Mouse (Mus musculus): ENCODE data around the gene Capn2. TPM values are rescaled to one million over a fixed set of nuclear protein-coding genes. Genes with fewer than 3 reads are reported as not detected.
A peak's percentile ranks its signal among the peaks of the same experiment; 100 is the strongest.

Capn2 gene
- polyA plus RNA-seq, 1 experiment, result 86.9 TPM

DNA sequence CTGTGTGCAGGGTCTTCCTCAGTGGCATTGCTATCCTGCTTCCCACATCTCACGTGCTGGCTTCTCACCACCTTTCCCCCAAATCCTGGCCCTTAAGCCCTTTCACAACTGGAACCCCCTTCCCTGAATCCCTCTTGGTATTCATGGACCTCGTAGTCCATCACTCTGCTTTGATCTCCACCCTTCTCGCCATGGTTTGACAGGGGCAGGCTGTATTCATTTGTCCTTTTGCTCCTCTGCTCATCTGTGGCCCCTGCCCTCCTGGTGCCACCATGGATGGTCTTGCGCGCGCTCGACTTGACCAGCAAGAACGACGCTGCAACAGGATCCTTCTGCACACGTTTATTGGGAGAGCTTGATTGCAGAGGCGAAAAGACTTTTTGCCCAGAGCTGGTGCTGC, 42.1 kb upstream of the Capn2 start:
- H3K4me1 ChIP-seq (ENCODE audit: control insufficient read depth, insufficient read depth, low read length), result no peaks in the 10 kb centered on the region
- 87% methylated on average over 11 of the region's 11 CpGs for WGBS
- DNase-seq, result no peak
- no peaks in the 10 kb centered on the region; the same call in 1 of the 2 replicates for H3K27me3 ChIP-seq (ENCODE audit: control insufficient read depth, insufficient read depth, low read length)
- no peak overlapping the region for H3K27ac ChIP-seq (ENCODE audit: insufficient read depth, low read length)
- no peak for TF ChIP-seq CTCF (IDR thresholded peaks at IDR 0.05; ENCODE audit: borderline replicate concordance, insufficient read depth, low read depth, low read length)
- TF ChIP-seq POLR2A (IDR thresholded peaks at IDR 0.05; ENCODE audit: borderline replicate concordance, insufficient read depth, low read length), result no peak
- no peak overlapping the region for H3K4me3 ChIP-seq (replicated peaks; ENCODE audit: insufficient read depth, low read depth, low read length)

- no peak for DNase-seq
- WGBS, result 62% methylated on average over 4 of the region's 4 CpGs
- H3K27me3 ChIP-seq (ENCODE audit: control insufficient read depth, insufficient read depth, low read length), result no peaks in the 10 kb centered on the region
Measured at GRCm38 (mm10) chr1:182558271-182558670, 40.9 kb upstream of the Capn2 start.

GRCm38 (mm10) chr1:182553649-182554375, 36.4 kb upstream of the Capn2 start:
- Histone ChIP-seq H3K4me1 (ENCODE audit: control insufficient read depth, insufficient read depth, low read length) (no peaks in the 10 kb centered on the region), H3K27ac (ENCODE audit: insufficient read depth, low read length) (no peak overlapping the region), H3K4me3 (replicated peaks; ENCODE audit: insufficient read depth, low read depth, low read length) (no peak overlapping the region), H3K27me3 (ENCODE audit: control insufficient read depth, insufficient read depth, low read length) (no peaks in the 10 kb centered on the region)
- DNase-seq, result peak; percentile 36 to 43
- peak; percentile 85 for TF ChIP-seq CTCF (IDR thresholded peaks at IDR 0.05; ENCODE audit: borderline replicate concordance, insufficient read depth, low read depth, low read length)
- no peak for TF ChIP-seq POLR2A (IDR thresholded peaks at IDR 0.05; ENCODE audit: borderline replicate concordance, insufficient read depth, low read length)
- WGBS, result 60% methylated on average over 12 of the region's 12 CpGs

More at GRCm38 (mm10) chr1:182558271-182558670, 40.9 kb upstream of the Capn2 start:
- Histone ChIP-seq H3K27ac (ENCODE audit: insufficient read depth, low read length) (no peak overlapping the region), H3K4me1 (ENCODE audit: control insufficient read depth, insufficient read depth, low read length) (no peaks in the 10 kb centered on the region), H3K4me3 (replicated peaks; ENCODE audit: insufficient read depth, low read depth, low read length) (no peak overlapping the region)
- TF ChIP-seq CTCF (IDR thresholded peaks at IDR 0.05; ENCODE audit: borderline replicate concordance, insufficient read depth, low read depth, low read length) (no peak), POLR2A (IDR thresholded peaks at IDR 0.05; ENCODE audit: borderline replicate concordance, insufficient read depth, low read length) (no peak)

GRCm38 (mm10) chr1:182550761-182551160, 33.4 kb upstream of the Capn2 start:
- Histone ChIP-seq H3K27me3 (ENCODE audit: control insufficient read depth, insufficient read depth, low read length) (no peaks in the 10 kb centered on the region), H3K27ac (ENCODE audit: insufficient read depth, low read length) (no peak overlapping the region), H3K4me1 (ENCODE audit: control insufficient read depth, insufficient read depth, low read length) (no peaks in the 10 kb centered on the region), H3K4me3 (replicated peaks; ENCODE audit: insufficient read depth, low read depth, low read length) (no peak overlapping the region)
- WGBS, result 80% methylated on average over 8 of the region's 8 CpGs
- no peak for DNase-seq
- TF ChIP-seq CTCF (IDR thresholded peaks at IDR 0.05; ENCODE audit: borderline replicate concordance, insufficient read depth, low read depth, low read length) (no peak), POLR2A (IDR thresholded peaks at IDR 0.05; ENCODE audit: borderline replicate concordance, insufficient read depth, low read length) (no peak)

GRCm38 (mm10) chr1:182543906-182544305, 26.5 kb upstream of the Capn2 start:
- H3K27ac ChIP-seq (ENCODE audit: insufficient read depth, low read length), result no peak overlapping the region

GRCm38 (mm10) chr1:182543136-182543535, 25.7 kb upstream of the Capn2 start:
- 80% methylated on average over 8 of the region's 8 CpGs for WGBS

More at GRCm38 (mm10) chr1:182543906-182544305, 26.5 kb upstream of the Capn2 start:
- H3K27me3 ChIP-seq (ENCODE audit: control insufficient read depth, insufficient read depth, low read length), result no peaks in the 10 kb centered on the region
- 0 out of 2 replicates have a peak, but pooled peaks cover 3% of the 10 kb centered on the region for H3K4me1 ChIP-seq (ENCODE audit: control insufficient read depth, insufficient read depth, low read length)
- 63% methylated on average over 1 of the region's 1 CpGs for WGBS
- TF ChIP-seq CTCF (IDR thresholded peaks at IDR 0.05; ENCODE audit: borderline replicate concordance, insufficient read depth, low read depth, low read length) (no peak), POLR2A (IDR thresholded peaks at IDR 0.05; ENCODE audit: borderline replicate concordance, insufficient read depth, low read length) (no peak)
- no peak for DNase-seq
- H3K4me3 ChIP-seq (replicated peaks; ENCODE audit: insufficient read depth, low read depth, low read length), result no peak overlapping the region

DNA sequence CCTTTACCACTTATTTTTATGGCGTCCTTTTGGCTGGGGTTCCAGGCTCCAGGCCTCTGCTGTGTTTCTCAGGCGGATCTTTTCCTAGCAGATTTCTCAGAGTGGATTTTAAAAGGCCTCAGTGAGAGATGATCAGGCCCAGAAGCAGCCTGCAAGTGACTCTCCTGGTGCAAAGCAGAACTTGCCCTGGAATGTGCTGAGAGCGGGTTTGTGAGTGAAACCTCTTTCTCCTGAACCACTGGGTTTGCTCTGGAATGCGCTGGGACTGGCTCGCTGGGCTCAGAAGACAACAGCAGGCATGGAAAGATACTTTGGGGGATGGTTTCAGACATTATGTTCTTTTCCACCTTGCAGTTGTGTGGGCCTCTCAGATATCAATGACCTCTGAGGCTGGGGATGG, 24.7 kb upstream of the Capn2 start:
- DNase-seq, result no peak
- no peak overlapping the region for H3K4me3 ChIP-seq (replicated peaks; ENCODE audit: insufficient read depth, low read depth, low read length)
- H3K27ac ChIP-seq (ENCODE audit: insufficient read depth, low read length), result no peak overlapping the region
- no peak for TF ChIP-seq POLR2A (IDR thresholded peaks at IDR 0.05; ENCODE audit: borderline replicate concordance, insufficient read depth, low read length)
- TF ChIP-seq CTCF (IDR thresholded peaks at IDR 0.05; ENCODE audit: borderline replicate concordance, insufficient read depth, low read depth, low read length), result no peak
- H3K27me3 ChIP-seq (ENCODE audit: control insufficient read depth, insufficient read depth, low read length), result no peaks in the 10 kb centered on the region
- WGBS, result 67% methylated on average over 5 of the region's 5 CpGs
- H3K4me1 ChIP-seq (ENCODE audit: control insufficient read depth, insufficient read depth, low read length), result 0 out of 2 replicates have a peak, but pooled peaks cover 4% of the 10 kb centered on the region

More at GRCm38 (mm10) chr1:182543136-182543535, 25.7 kb upstream of the Capn2 start:
- Histone ChIP-seq H3K27me3 (ENCODE audit: control insufficient read depth, insufficient read depth, low read length) (no peaks in the 10 kb centered on the region), H3K4me3 (replicated peaks; ENCODE audit: insufficient read depth, low read depth, low read length) (no peak overlapping the region), H3K27ac (ENCODE audit: insufficient read depth, low read length) (no peak overlapping the region), H3K4me1 (ENCODE audit: control insufficient read depth, insufficient read depth, low read length) (0 out of 2 replicates have a peak, but pooled peaks cover 4% of the 10 kb centered on the region)
- DNase-seq, result no peak
- TF ChIP-seq CTCF (IDR thresholded peaks at IDR 0.05; ENCODE audit: borderline replicate concordance, insufficient read depth, low read depth, low read length), result no peak
- no peak for TF ChIP-seq POLR2A (IDR thresholded peaks at IDR 0.05; ENCODE audit: borderline replicate concordance, insufficient read depth, low read length)

Measured in cerebellum, adult 2 months (tissue).